Mouse (Mus musculus) testis, adult 2 months (tissue): ENCODE results near the gene 1700029I15Rik. TPM values are rescaled to one million over a fixed set of nuclear protein-coding genes. Genes with fewer than 3 reads are reported as not detected.

Experiments
- H3K27ac ChIP-seq: fragments of 200-500 bp; 2 replicates; pipeline ENCODE4 v1.5.1; 2012; ENCODE audit warnings: low read depth, low read length; ENCODE audit not compliant: control insufficient read depth, insufficient read depth
- H3K27me3 ChIP-seq: fragments of 200-500 bp; 2 replicates; pipeline ENCODE4 v1.6.1; 2012; ENCODE audit warnings: mild to moderate bottlenecking, low read length, moderate library complexity; ENCODE audit not compliant: control insufficient read depth, insufficient read depth
- H3K36me3 ChIP-seq: fragments of 200-500 bp; 2 replicates; pipeline ENCODE4 v1.6.1; 2012; ENCODE audit warnings: mild to moderate bottlenecking, low read length; ENCODE audit not compliant: control insufficient read depth, insufficient read depth
- H3K4me1 ChIP-seq: fragments of 200-500 bp; 2 replicates; pipeline ENCODE4 v1.6.1; 2012; ENCODE audit warnings: low read length; ENCODE audit not compliant: control insufficient read depth, insufficient read depth
- H3K4me3 ChIP-seq: fragments of 200-500 bp; 2 replicates; pipeline ENCODE4 v1.5.1; 2012; ENCODE audit warnings: low read depth, mild to moderate bottlenecking, low read length, moderate library complexity, mixed read lengths; ENCODE audit not compliant: control insufficient read depth
- CTCF ChIP-seq: fragments of 200-500 bp; IDR thresholded peaks from 2 replicates; pipeline ENCODE4 v1.5.1; 2012; ENCODE audit warnings: low read depth, mild to moderate bottlenecking, inconsistent platforms, low read length, moderate library complexity; ENCODE audit not compliant: control insufficient read depth, insufficient read depth, insufficient replicate concordance
- POLR2A ChIP-seq: fragments of 200-500 bp; IDR thresholded peaks from 2 replicates; pipeline ENCODE4 v1.6.1; 2012; ENCODE audit warnings: low read depth, mild to moderate bottlenecking, inconsistent platforms, low read length, moderate library complexity; ENCODE audit not compliant: control insufficient read depth
- polyA plus RNA-seq: library from polyadenylated mRNA; depleted of rRNA; stranded (reverse); fragments of >200 nt; gene quantifications from 2 replicates; pipeline ENCODE4 v1.2.3, GENCODE M21; 2012

1700029I15Rik gene
- polyA plus RNA-seq, 1 experiment, result 772 TPM

- Histone ChIP-seq H3K36me3 (peaks cover 2% of the 10 kb centered on the region; the same call in 1 of the 2 replicates), H3K4me3 (no peak overlapping the region), H3K27ac (no peak overlapping the region), H3K4me1 (peaks cover 13% of the 10 kb centered on the region), H3K27me3 (no peaks in the 10 kb centered on the region)
- no peak for TF ChIP-seq CTCF
Measured at GRCm38 (mm10) chr2:92404737-92405136, 22.4 kb downstream of the 1700029I15Rik start.

DNA sequence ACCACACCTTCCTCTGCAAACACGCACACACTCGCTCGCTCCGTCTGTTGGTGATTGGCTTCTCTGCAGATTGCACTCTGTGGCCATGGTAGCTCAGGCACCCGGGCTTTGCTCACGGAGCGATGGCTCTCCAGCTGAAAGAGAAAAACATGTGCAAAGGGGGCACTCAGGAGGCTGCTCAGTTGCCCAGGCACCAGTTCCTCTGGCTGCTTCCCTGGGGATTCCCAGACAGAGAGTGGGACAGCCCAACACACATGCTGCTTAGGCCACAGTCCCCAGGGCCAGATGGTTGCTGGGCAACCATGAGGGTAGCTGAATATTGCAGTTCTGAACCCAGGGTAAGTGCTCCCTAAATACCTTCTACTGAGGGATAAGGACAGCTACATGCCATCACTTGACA, 23.3 kb downstream of the 1700029I15Rik start:
- no peak overlapping the region for H3K4me3 ChIP-seq
- H3K27ac ChIP-seq, result no peak overlapping the region
- TF ChIP-seq POLR2A (no peak), CTCF (no peak)
- H3K4me1 ChIP-seq, result peaks cover 9% of the 10 kb centered on the region
- peaks cover 2% of the 10 kb centered on the region; the same call in 1 of the 2 replicates for H3K36me3 ChIP-seq
- no peaks in the 10 kb centered on the region for H3K27me3 ChIP-seq

GRCm38 (mm10) chr2:92408309-92409045, 26.1 kb downstream of the 1700029I15Rik start:
- no peak overlapping the region for H3K4me3 ChIP-seq
- no peaks in the 10 kb centered on the region for H3K27me3 ChIP-seq
- H3K4me1 ChIP-seq, result peaks cover 2% of the 10 kb centered on the region; the same call in 1 of the 2 replicates
- TF ChIP-seq POLR2A, result no peak
- no peak for TF ChIP-seq CTCF
- peaks cover 8% of the 10 kb centered on the region for H3K36me3 ChIP-seq
- H3K27ac ChIP-seq, result no peak overlapping the region

GRCm38 (mm10) chr2:92411705-92412104, 29.4 kb downstream of the 1700029I15Rik start:
- Histone ChIP-seq H3K4me3 (no peak overlapping the region), H3K4me1 (no peaks in the 10 kb centered on the region), H3K27me3 (no peaks in the 10 kb centered on the region), H3K36me3 (peaks cover 11% of the 10 kb centered on the region), H3K27ac (no peak overlapping the region)
- no peak for TF ChIP-seq CTCF
- no peak for TF ChIP-seq POLR2A

GRCm38 (mm10) chr2:92421723-92422387, 39.5 kb downstream of the 1700029I15Rik start:
- Histone ChIP-seq H3K4me3 (no peak overlapping the region), H3K27me3 (no peaks in the 10 kb centered on the region), H3K4me1 (peaks cover 11% of the 10 kb centered on the region), H3K27ac (no peak overlapping the region), H3K36me3 (peaks cover 3% of the 10 kb centered on the region)
- TF ChIP-seq CTCF, result no peak
- TF ChIP-seq POLR2A, result no peak

GRCm38 (mm10) chr2:92422388-92423135, 40.2 kb downstream of the 1700029I15Rik start:
- H3K36me3 ChIP-seq, result peaks cover 3% of the 10 kb centered on the region
- H3K4me3 ChIP-seq, result no peak overlapping the region
- peaks cover 11% of the 10 kb centered on the region for H3K4me1 ChIP-seq
- H3K27ac ChIP-seq, result no peak overlapping the region
- TF ChIP-seq CTCF (no peak), POLR2A (no peak)
- H3K27me3 ChIP-seq, result no peaks in the 10 kb centered on the region

DNA sequence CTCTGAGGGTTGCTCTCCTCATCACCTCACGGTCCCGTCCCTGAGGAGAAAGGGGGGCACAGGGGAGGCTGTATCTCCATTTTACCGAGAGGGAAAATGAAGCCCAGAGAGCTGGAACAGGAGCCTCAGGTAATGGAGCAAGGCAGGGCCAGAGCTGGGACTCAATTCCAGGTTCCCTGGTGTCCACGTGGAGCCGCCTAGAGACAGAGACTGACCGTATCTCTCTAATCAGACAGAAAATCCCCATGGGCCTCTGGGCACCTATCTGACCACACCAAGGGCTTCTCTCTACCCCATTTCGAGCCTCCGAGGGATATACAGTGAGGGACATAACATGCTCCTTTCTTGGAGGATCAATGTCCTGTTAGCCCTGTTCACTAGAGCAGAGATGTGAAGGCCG, 40.8 kb downstream of the 1700029I15Rik start:
- Histone ChIP-seq H3K36me3 (peaks cover 3% of the 10 kb centered on the region), H3K4me1 (peaks cover 11% of the 10 kb centered on the region), H3K27ac (peak overlapping the region; percentile 62), H3K4me3 (no peak overlapping the region), H3K27me3 (no peaks in the 10 kb centered on the region)
- TF ChIP-seq POLR2A, result no peak
